Mouse (Mus musculus): ENCODE measurements around the gene Tes3-ps.

The Tes3-ps gene

DNA sequence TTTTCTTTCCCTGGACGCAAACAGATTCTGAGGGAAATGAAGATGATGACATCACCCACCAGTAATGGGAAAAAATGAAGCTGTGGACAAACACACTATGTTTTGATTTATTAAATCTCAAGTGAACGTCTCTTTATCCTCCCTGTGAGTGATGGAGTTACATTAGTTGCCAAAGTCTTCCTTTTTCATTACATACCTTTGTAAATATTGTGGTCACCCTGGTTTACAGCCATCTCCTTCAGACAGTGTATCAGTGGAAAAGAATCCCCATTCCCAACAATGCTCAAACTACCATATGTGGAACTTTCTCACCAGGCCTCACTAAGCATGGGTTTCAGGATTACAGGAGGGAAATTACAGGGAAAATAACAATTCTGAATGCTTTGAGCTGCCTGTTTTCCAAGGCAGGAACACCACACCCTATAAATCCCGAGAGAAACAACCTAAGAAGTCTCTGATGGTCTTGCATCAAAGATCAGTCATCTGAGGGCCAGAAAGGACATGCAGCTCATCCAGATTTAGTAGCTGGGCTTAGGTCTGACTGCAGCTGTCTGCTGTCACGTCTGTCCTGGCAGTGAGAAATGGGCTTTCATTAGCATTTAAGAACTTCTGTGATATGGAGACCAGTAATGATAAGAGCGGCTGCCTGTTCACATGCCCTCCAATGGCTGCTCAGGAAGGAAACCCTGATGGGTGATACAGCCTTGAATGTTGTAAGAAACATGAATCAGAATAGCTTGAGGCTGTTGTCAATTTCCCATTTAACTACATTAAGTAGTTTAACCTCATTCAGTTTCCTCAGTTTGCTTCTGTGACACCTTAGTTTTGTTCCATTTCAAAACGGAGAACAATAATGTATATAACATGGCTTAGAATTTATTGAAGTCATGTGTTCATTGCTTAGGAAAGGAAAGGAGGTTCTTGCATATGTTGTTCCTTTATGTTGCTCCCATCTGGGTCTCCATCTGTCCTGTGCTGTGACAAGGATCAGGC is at the start of gene Tes3-ps:
Gene Tes3-ps, plus strand, starts transcription at position 943 of the 993 bp plus-strand sequence.
- no peak for DNase-seq (ENCODE audit: low spot score in 2 of 2)

DNA sequence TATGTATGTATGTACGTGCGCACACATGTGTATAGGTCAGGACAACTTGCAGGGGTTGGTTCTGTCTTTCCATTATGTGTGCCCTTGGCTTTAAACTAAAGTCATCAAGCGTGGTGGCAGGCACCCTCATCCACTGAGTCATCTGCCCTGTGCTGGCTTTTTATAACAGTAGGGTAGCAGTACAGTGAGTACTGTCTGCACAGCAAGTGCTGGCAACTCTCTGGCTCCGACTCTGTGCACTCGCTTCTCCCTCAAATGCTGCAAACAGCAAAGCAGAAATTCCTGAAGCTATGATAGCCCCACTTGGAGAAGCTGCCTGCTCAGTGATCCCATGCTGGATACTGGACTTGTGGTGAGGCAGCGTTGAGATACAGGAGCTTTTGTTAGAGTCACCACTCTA is 48.7 kb upstream of the Tes3-ps start:
- no peak for DNase-seq (ENCODE audit: low spot score in 2 of 2)

DNA sequence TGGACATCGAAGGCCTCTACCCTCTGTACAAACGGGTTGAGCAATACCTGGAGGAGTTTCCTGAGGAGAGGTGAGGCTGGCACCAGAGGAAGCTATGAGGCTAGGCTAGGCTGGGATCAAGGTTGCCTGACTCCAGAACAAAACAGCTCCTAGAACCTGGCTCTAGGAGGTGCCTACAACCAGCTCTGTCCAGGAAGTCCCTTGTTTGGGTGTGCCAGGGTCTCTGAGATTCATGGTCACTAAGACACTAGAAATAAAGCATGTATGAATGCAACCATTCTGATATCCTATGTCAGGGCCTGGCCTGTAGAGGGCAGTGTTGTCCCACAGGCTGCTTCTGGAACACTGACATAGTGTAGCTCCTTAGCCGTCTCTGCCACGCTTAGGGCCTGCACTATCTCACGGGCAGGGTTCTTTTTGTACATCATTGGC is 43.8 kb upstream of the Tes3-ps start:
- DNase-seq (ENCODE audit: low spot score in 2 of 2): peak; percentile 59 to 84

DNA sequence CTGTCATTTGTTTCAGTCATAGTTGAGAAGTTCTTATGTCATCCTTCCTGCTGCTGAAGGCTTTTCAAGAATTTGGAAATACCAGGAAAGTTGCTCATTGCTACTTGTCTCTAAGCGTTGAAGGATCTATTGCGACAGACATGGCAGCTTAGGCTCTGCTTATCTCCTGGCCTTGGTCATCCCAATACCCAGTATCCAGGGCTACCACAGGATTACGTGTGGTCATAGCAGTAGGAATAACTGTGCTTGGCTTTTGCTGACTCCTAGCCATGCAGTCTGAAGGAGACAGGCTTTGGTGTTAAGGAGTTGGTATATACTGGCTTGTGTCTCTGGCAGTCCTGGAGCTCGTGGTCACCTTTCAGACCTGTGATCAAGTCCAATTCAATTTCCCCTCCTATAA is 32.8 kb upstream of the Tes3-ps start:
- no peak for DNase-seq (ENCODE audit: low spot score in 2 of 2)

DNA sequence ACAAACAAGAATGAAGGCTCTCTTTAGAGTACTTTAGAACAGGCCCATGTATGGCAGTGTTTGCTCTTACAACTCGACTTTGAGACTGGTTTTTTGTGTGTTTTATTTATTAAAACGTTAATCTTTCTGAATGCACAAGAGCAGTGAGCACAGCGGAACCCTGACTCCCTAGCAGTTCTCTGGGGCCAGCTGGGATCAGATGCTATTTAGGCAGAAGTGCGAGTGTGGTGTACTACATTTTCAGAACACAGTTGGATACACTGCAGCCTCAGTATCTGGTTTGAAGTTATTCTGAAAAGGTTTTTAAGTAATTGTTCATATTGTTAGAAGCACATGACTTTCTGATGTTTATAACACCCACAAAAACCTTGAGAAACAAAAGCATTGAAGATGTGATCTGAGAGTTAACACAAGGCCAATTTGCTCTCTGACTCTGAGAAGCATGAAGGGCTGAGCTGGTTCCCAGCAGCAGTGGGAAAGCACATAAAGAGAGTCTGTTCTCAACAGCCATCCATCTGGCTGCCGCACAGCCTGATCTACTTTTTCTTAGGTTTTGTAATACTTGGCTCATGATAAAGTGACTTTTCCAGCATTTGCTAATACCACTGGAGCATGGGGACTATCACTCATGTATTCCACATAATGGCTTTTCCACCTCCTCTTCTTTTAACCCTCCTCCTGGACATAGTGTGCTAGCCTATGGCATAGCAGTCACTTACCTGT is 32.3 kb upstream of the Tes3-ps start:
- no peak for DNase-seq (ENCODE audit: low spot score in 2 of 2)

DNA sequence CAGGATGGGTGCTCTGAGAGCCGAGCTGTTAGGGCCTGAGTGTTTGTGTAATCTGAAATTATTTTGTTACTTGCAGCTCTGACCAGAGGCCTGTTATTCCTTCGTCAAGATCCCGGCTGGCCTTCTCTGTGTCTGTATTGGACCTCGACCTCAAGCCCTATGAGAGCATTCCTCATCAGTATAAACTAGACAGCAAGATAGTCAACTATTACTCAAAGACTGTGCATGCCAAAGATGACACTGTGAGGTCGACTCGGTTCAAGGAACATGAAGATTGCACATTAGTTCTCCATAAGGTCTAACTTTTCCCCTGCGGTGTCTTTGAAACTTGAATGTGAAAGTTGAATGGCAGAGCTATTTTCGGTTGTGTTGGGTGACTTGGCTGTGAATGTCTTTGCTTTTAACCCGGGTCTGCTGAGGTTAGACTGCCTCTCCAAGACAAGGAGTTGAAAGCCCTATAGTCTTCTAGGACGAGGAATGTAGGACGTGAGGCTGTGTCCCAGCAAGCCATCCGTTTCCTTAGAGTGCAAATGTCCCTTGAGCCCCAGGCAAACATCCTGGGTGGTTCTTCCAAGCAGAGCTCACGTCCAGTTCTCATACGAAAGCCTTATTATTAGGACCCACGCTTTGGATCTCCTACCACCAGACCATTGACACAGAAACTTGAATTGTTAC is 31.5 kb upstream of the Tes3-ps start:
- DNase-seq (ENCODE audit: low spot score in 2 of 2): no peak

DNA sequence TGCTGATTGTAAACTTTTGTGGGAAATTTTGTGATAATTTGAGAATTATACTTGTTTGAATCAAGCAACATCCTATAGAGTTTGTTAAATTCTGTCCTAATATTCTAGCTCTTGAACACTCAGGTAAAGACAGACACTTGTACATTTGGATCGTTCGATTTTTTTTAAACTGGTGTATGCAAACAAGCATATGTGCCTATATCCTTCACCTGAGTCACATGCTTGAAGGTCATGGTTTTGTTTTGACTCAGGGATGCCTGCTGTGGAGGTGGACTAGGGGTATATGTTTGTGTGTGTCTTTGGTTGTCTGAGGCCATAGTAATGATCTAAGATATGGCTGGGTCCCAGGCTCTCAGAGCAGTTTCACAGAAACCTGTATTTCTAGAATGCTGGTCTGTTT is 30.2 kb upstream of the Tes3-ps start:
- DNase-seq (ENCODE audit: low spot score in 2 of 2): no peak

DNA sequence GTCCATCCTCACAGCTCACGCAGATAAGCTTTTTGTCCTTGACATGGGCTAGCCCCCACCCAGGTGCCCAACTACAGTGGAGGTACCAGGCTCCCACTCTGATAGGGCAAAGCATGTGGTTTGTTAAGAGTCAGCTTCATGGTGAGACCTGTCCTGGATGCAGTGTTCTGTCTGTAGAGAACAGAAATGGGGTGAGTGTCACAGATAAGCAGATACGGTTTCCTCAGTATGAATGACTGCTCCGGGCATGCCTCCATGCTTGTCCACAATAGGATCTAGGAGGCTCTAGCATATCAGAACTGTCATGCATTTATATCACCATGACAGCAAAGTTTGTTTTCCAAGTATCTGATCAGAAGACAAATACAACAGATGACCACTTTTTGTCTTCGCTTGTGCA is 27.2 kb upstream of the Tes3-ps start:
- no peak for DNase-seq (ENCODE audit: low spot score in 2 of 2)

DNA sequence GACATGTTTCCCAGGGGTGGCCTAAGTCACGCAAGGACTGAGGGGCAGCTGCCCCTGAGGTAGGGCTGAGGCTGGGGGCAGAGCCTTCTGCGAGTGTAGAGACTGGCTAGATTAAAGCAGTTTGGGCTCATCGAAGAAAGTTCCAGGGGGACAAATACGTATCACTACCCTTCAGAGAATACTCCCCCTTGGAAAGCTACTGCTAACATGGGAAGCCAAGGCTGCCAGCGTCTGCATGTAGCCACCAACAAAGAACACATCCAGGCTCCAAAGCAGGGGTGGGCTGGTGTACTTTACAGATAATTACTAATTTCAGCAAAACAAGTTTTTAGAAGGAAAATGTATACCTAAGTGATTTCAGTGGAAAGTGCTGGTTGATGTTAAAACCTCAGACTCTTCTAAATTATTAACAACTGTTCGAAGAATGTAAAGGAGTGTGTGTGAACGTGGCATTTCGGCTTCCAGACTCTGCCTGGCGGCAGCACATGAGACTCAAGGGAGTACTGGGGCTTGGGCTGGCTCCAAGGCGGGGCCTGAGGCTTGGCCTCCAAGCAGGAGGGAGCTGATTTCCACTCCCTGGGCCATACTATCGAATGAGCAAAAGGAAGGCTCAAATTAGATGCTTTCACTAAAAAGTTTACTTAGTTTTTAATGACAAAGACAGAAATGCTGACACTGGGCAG is 26.6 kb upstream of the Tes3-ps start:
- no peak for DNase-seq (ENCODE audit: low spot score in 2 of 2)

DNA sequence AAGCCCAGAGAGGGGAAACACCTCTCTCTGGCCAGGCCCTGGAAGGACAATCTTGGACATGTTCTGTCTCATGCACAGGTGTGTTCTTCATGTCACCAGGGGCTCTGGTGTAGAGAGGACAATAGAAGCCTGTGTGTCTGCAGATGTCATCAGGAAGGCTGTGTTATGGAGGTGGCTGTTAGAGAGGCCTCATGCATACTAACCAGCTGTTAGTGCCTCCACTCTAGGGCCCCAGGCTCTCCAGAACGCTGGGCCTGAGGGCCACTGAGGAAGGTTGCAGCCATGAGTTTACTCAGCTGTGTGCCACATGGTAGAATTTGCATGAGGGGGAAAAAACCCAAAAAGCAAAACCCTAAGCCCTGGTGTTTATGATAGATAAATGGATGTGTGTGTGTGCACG is 25.5 kb upstream of the Tes3-ps start:
- DNase-seq (ENCODE audit: low spot score in 2 of 2): no peak

DNA sequence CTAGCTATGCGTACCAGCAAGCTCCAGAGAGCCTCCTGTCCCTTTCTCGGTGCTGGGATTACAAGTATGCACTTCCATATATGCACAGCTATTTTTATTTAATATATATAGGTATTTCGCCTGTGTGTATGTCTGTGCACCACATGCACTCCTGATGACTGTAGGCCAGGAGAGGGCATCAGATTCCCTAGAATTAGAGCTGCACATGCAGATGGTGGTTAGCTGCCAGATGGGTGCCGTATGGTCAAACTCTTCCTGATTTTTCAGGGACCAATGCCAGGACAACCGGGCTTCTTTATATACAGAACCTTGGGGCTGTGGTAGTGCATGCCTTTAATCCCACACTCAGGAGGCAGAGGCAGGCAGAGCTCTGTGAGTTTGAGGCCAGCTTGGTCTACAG is 24.1 kb upstream of the Tes3-ps start:
- no peak for DNase-seq (ENCODE audit: low spot score in 2 of 2)

DNA sequence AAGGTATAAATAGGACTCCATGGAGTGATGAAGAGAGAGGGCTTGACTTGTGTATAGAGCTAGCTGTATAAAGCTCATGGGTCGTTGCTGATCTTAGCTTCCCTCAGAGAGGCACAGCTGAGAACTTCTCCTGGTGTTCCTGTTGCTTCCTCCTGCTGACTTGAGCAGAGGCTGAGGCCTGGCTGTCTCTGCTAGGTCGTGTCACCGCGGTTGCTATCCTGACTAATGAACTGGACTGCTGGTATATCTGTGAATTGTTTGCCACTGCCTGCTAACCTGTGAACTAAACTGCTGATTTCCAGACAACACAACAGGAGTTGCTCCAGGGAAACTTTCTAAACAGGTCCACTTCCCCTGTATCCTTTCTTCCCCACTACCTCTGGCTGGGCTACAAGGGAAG is 22.8 kb upstream of the Tes3-ps start:
- no peak for DNase-seq (ENCODE audit: low spot score in 2 of 2)

DNA sequence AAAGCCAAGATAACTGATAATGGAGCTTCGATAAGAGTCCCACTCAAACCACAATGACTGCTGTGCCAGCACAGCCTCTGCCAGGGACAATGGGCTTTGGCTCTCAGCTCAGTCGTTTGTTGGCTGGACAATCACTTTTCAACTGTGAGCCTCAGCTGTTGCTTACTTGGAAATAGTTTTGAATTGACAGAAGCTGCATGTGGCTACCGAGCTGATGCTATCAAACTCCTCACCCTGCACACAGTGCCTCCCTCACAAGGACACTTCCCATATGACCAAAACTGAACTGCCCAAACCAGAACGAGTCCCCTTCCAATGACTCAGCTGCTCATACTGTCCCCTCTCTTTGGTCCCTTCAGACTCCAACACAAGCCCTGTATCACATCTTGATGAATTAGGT is 22.3 kb upstream of the Tes3-ps start:
- no peak for DNase-seq (ENCODE audit: low spot score in 2 of 2)

DNA sequence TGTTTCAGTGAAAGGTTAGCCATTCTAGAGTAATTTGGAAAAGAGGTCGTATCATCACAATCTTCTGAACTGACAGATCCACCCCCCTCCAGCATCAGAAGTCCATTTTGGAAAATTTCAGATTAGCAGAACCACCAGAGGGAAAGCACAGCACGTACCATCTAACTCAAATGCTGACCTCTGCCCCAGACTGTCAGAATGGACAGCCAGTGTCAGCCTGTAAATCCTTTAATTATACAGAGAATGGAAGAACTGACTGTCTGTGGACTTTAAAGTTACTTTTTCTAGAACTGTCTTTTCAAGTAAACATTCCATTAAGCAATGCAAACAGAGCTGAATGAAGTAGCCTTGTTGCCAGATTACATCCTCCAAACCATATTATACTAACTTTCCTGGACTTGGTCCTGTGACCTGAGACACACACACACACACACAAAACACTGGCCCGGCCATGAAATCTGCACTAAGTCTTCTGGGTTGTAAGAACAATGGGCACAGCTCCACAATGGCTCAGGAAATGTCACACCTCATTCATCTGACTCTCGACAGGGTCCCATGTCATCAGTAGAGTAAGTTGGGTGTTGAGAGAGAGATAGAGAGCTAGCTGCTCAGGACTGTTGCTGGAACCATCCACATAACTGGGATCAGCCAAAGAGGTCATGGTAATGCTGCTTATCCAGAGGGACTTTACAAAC is 21.0 kb upstream of the Tes3-ps start:
- no peak for DNase-seq (ENCODE audit: low spot score in 2 of 2)

DNA sequence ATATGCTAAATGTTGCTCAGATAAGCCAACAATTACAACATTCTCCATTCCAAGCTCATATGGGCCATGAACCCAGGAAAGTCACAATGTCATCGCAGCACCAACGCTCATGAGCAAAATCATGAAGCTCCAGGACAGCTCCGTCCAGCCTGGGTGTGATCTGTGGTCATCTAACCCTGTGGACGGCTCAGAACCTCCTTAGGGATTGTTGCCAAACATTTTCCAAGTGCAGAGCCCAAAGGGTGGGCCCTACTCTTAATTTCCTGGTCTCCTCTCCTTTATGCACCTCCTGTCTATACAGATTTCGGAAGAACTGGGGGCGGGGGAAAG is 20.5 kb upstream of the Tes3-ps start:
- DNase-seq (ENCODE audit: low spot score in 2 of 2): no peak

DNA sequence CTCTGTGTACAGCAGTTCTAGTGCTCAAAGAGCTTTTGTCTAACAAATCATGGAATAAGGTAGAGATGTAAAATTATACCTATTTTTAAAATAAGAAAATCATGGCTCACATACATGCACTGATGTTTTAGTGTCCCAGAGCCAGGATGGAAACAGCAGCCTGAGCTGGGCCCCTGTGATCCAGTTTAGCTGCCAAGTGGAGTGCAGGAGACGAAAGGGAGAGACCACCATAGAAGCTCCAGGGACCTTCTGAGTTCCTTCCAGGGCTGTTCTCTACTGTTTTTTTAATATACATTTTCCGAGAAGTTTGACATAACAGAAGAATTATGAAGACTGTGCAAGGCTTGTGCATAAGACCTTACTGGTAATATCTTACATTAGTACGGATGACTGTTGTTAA is 15.2 kb upstream of the Tes3-ps start:
- DNase-seq (ENCODE audit: low spot score in 2 of 2): no peak

DNA sequence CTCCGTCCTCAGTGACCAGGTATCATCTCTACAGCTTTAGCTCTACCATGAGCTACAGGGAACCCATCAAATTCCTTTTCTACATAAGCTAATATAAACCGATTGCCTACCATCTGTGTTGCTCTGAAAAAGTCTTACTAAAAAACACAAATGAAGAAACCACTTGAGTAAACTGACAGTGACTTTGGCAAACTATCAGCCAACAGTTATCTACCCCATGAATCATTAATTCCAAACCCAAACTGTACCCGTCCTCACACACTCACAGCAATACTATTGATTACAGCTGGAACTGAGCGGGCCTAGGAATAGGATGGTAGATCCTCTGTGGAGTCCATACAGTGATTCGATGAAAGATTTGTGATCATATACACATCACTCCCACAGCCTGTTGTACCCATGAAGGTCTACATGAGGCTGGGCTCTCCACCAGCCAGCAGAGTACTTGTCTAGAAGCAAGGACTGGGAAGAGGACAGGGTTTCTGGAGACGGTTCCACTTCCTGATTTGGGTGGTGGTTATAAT is 14.2 kb upstream of the Tes3-ps start:
- no peak for DNase-seq (ENCODE audit: low spot score in 2 of 2)

DNA sequence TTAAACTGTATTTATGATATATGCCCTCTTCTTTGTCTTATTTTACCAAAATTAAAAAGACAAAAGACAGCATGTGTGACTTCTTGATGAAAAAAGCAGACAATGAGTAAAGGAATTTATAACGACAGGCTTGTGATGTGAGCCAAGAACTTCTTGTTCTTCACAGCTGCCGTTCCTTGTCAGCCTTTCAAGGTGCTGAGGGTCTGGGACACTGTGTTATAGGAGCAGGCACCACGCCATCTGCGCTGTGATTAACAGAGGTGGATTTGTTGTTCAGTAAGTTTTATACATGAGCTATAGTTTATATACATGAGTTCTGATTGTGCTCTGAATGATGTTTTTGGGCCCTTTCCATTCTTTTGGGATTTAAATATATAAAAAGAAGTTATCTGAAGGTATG is 13.7 kb upstream of the Tes3-ps start:
- DNase-seq (ENCODE audit: low spot score in 2 of 2): no peak

DNA sequence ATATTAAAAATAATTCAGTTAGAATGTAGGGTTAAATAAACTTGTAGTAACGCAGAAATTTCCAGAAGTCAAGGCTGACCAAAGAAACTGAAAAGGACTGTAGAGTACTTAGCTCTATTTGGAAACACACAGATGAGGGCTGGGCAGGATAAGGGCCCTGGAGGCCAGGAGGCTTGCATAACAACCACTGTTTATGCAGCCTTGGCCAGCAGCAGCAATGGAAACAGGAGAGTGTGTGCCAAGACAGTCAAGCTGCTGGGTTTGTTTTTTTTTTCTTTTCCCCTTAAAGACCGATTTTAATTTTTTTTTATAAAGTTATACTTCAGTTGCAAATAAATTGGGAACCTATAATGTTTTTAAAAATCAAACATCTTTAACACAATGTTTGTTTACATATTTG is 13.1 kb upstream of the Tes3-ps start:
- no peak for DNase-seq (ENCODE audit: low spot score in 2 of 2)

DNA sequence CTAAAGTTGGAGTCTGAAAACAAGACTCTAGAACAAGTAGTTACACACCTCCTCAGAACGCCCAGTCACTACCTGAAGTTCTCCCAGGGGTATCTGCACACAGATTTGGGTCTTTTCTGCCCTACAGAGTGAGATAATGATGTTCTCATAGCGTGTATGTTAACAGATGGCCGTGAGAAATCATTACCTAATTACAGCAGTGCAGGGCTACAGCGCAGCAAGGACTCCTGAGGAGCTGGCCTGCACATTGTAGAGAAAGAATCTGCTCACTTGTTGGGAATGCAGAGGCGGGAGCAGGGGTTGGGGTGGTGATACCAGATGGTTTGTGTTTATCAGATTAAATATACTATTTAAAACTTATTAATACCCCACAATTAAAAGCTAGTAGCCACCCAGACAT is 12.6 kb upstream of the Tes3-ps start:
- DNase-seq (ENCODE audit: low spot score in 2 of 2): no peak

DNA sequence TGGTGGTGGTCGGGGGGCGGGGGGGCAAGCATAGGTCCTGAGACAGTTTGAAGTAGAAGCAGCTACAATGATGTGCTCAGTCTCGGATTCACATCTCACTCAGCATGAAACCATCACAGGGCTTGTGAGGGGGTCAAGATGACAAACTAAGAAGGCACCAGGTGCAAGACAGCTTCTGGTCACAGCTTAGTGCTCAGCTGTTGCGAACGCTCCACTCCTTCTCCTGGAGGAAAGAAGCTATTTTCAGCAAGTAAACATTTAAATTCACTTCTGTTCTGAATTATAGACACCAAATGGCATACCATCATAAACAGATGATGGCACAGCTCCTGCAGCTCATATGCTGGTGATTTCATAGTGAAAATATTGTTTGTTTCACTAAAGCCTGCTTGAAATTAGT is 7.7 kb upstream of the Tes3-ps start:
- DNase-seq (ENCODE audit: low spot score in 2 of 2): no peak
